Mouse (Mus musculus) heart, embryonic 10.5 days (tissue): ENCODE measurements at regions not wholly inside any gene's neighbourhood (a gene's known extent, or its start where the extent isn't known, plus 50 kb on each side); places are given as distances from the start of the nearest gene placed in this dataset.

ENCODE experiments used
- DNase-seq: peaks from one replicate; pipeline ENCODE4 v3.0.0-alpha.2; 2017; ENCODE audit warnings: low spot score
- H3K27ac ChIP-seq: fragments of 300-500 bp; sonication (generic); 2 replicates; pipeline ENCODE4 v1.5.1; 2016; ENCODE audit warnings: mild to moderate bottlenecking
- H3K27me3 ChIP-seq: fragments of 300-500 bp; sonication (generic); 2 replicates; pipeline ENCODE4 v1.6.1; 2016; ENCODE audit warnings: mild to moderate bottlenecking; ENCODE audit not compliant: poor library complexity, insufficient read depth, severe bottlenecking
- H3K36me3 ChIP-seq: fragments of 300-500 bp; sonication (generic); 2 replicates; pipeline ENCODE4 v1.6.1; 2016; ENCODE audit warnings: mild to moderate bottlenecking, moderate library complexity
- H3K4me1 ChIP-seq: fragments of 300-500 bp; sonication (generic); 2 replicates; pipeline ENCODE4 v1.6.1; 2016; ENCODE audit warnings: mild to moderate bottlenecking
- H3K4me3 ChIP-seq: fragments of 300-500 bp; sonication (generic); 2 replicates; pipeline ENCODE4 v1.5.1; 2016; ENCODE audit warnings: mild to moderate bottlenecking, moderate library complexity
- H3K9me3 ChIP-seq: fragments of 300-500 bp; sonication (generic); 2 replicates; pipeline ENCODE4 v1.6.1; 2016; ENCODE audit warnings: mild to moderate bottlenecking, moderate library complexity
- WGBS: fragments of 180-500 bp; shearing (Covaris S2); methylation state at CpG from one replicate; pipeline ENCODE4 v1.1.7; 2016; 5-methylcytosine and 5-hydroxymethylcytosine counted together

DNA sequence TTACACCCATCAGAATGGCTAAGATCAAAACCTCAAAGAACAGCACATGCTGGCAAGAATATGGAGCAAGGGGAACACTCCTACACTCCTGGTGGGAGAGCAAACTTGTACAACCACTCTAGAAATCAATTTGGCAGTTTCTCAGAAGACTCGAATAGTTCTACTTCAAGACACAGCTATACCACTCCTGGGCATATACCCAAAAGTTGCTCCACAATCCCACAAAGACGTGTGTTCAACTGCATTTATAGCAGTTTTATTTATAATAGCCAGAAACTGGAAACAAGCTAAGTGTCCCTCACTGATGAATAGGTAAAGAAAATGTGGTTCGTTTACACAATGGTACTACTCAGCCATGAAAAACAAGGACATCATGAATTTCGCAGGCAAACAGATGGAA is 384.6 kb upstream of the Atp2b1 start:
- Histone ChIP-seq H3K9me3 (no peaks in the 10 kb centered on the region), H3K4me3 (no peak overlapping the region), H3K27ac (no peak overlapping the region), H3K36me3 (no peaks in the 10 kb centered on the region), H3K27me3 (no peaks in the 10 kb centered on the region), H3K4me1 (no peaks in the 10 kb centered on the region)
- DNase-seq: no peak
- WGBS: 75% methylated on average over 4 of the region's 4 CpGs

GRCm38 (mm10) chr10:98531425-98531824 is 382.8 kb upstream of the Atp2b1 start:
- H3K27ac ChIP-seq: no peak overlapping the region
- no peak overlapping the region for H3K4me3 ChIP-seq
- 85% methylated on average over 4 of the region's 4 CpGs for WGBS
- no peaks in the 10 kb centered on the region for H3K36me3 ChIP-seq
- H3K4me1 ChIP-seq: no peaks in the 10 kb centered on the region
- DNase-seq: no peak
- H3K9me3 ChIP-seq: no peaks in the 10 kb centered on the region
- H3K27me3 ChIP-seq: no peaks in the 10 kb centered on the region

GRCm38 (mm10) chr10:98538706-98539105 is 375.5 kb upstream of the Atp2b1 start:
- Histone ChIP-seq H3K9me3 (no peaks in the 10 kb centered on the region), H3K4me1 (0 out of 2 replicates have a peak, but pooled peaks cover 6% of the 10 kb centered on the region), H3K27ac (no peak overlapping the region), H3K4me3 (no peak overlapping the region), H3K36me3 (no peaks in the 10 kb centered on the region), H3K27me3 (no peaks in the 10 kb centered on the region)
- DNase-seq: no peak
- 80% methylated on average over 1 of the region's 1 CpGs for WGBS

GRCm38 (mm10) chr10:98541062-98541461 is 373.1 kb upstream of the Atp2b1 start:
- Histone ChIP-seq H3K36me3 (no peaks in the 10 kb centered on the region), H3K4me3 (no peak overlapping the region), H3K9me3 (no peaks in the 10 kb centered on the region), H3K27ac (no peak overlapping the region), H3K27me3 (no peaks in the 10 kb centered on the region), H3K4me1 (0 out of 2 replicates have a peak, but pooled peaks cover 9% of the 10 kb centered on the region)
- no peak for DNase-seq

- DNase-seq: no peak
- Histone ChIP-seq H3K36me3 (no peaks in the 10 kb centered on the region), H3K4me3 (no peak overlapping the region), H3K4me1 (0 out of 2 replicates have a peak, but pooled peaks cover 9% of the 10 kb centered on the region), H3K27me3 (no peaks in the 10 kb centered on the region), H3K9me3 (no peaks in the 10 kb centered on the region), H3K27ac (no peak overlapping the region)
- WGBS: 84% methylated on average over 2 of the region's 2 CpGs
These were observed 372.1 kb upstream of the Atp2b1 start for GRCm38 (mm10) chr10:98542072-98542471.

GRCm38 (mm10) chr10:98543253-98543997 is 370.8 kb upstream of the Atp2b1 start:
- WGBS: 50% methylated on average over 8 of the region's 8 CpGs
- H3K27ac ChIP-seq: peak overlapping the region; percentile 42; the same call in 1 of the 2 replicates
- DNase-seq: no peak

DNA sequence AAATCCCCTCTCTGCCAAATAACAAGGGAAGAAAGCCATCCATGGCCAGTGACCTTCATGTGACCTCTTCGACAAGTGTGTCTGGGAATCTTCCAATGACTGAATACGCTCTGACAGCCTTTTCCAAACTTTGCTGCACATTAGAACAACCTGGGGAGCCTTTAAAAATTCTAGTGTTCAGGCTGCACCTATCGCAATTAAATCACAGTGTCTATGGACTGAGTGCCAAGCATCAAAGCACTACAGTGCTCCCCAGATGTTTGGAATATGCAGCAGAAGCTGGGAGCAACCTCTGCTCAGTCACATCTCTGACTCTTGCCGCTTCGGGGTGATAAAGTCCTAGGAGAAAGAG is 370.2 kb upstream of the Atp2b1 start:
- H3K27me3 ChIP-seq: no peaks in the 10 kb centered on the region

More at GRCm38 (mm10) chr10:98543253-98543997, 370.8 kb upstream of the Atp2b1 start:
- no peaks in the 10 kb centered on the region for H3K36me3 ChIP-seq
- H3K4me1 ChIP-seq: 0 out of 2 replicates have a peak, but pooled peaks cover 9% of the 10 kb centered on the region
- no peaks in the 10 kb centered on the region for H3K9me3 ChIP-seq
- no peak overlapping the region for H3K4me3 ChIP-seq
- no peaks in the 10 kb centered on the region for H3K27me3 ChIP-seq

GRCm38 (mm10) chr10:98554575-98554974 is 359.6 kb upstream of the Atp2b1 start:
- Histone ChIP-seq H3K27me3 (no peaks in the 10 kb centered on the region), H3K9me3 (no peaks in the 10 kb centered on the region), H3K27ac (no peak overlapping the region), H3K4me3 (no peak overlapping the region), H3K36me3 (no peaks in the 10 kb centered on the region), H3K4me1 (no peaks in the 10 kb centered on the region)
- no peak for DNase-seq
- 73% methylated on average over 3 of the region's 3 CpGs for WGBS

More for the DNA sequence above, 370.2 kb upstream of the Atp2b1 start:
- Histone ChIP-seq H3K36me3 (no peaks in the 10 kb centered on the region), H3K27ac (peak overlapping the region; percentile 36; the same call in 1 of the 2 replicates), H3K4me1 (0 out of 2 replicates have a peak, but pooled peaks cover 9% of the 10 kb centered on the region), H3K9me3 (no peaks in the 10 kb centered on the region), H3K4me3 (no peak overlapping the region)
- no peak for DNase-seq
- 55% methylated on average over 5 of the region's 5 CpGs for WGBS

GRCm38 (mm10) chr10:98557470-98558060 is 356.6 kb upstream of the Atp2b1 start:
- WGBS: 85% methylated on average over 9 of the region's 9 CpGs
- H3K4me1 ChIP-seq: no peaks in the 10 kb centered on the region
- H3K36me3 ChIP-seq: no peaks in the 10 kb centered on the region
- no peak overlapping the region for H3K4me3 ChIP-seq
- H3K9me3 ChIP-seq: no peaks in the 10 kb centered on the region
- DNase-seq: no peak
- no peaks in the 10 kb centered on the region for H3K27me3 ChIP-seq
- H3K27ac ChIP-seq: no peak overlapping the region

GRCm38 (mm10) chr10:98558560-98558959 is 355.6 kb upstream of the Atp2b1 start:
- Histone ChIP-seq H3K27me3 (no peaks in the 10 kb centered on the region), H3K27ac (no peak overlapping the region), H3K4me3 (no peak overlapping the region), H3K36me3 (no peaks in the 10 kb centered on the region), H3K4me1 (no peaks in the 10 kb centered on the region), H3K9me3 (no peaks in the 10 kb centered on the region)
- WGBS: 78% methylated on average over 2 of the region's 2 CpGs
- DNase-seq: no peak

DNA sequence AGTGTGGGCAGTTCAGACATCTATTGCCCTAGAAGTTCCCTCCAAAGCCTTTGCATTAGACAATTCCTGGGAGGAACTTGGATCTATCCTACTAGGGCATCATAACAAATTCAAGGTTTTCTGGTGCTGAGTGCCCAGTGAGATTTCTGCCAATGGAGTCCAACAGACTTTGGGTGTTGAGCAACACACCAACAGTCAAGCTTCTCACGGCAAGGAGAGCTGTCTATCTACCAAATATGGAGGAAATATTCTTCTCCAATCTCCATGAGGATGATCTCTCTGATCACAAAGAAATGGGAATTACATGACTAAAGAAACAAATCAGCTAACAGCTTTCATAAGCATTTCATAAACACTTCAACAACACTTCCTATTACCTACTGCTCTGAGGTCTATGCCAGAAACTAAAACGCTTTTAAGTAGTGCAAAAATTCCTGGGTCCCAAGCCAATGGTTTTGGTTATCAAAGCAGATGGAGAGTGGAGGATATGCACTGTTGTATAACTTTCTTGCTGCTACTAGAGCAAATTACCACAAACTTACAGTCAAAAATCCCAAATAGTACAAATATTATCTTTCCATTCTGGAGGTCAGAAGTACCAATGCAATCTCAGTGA is 351.8 kb upstream of the Atp2b1 start:
- Histone ChIP-seq H3K4me3 (no peak overlapping the region), H3K27me3 (no peaks in the 10 kb centered on the region), H3K9me3 (no peaks in the 10 kb centered on the region), H3K36me3 (no peaks in the 10 kb centered on the region), H3K27ac (no peak overlapping the region), H3K4me1 (no peaks in the 10 kb centered on the region)
- WGBS: 74% methylated on average over 2 of the region's 2 CpGs
- no peak for DNase-seq

DNA sequence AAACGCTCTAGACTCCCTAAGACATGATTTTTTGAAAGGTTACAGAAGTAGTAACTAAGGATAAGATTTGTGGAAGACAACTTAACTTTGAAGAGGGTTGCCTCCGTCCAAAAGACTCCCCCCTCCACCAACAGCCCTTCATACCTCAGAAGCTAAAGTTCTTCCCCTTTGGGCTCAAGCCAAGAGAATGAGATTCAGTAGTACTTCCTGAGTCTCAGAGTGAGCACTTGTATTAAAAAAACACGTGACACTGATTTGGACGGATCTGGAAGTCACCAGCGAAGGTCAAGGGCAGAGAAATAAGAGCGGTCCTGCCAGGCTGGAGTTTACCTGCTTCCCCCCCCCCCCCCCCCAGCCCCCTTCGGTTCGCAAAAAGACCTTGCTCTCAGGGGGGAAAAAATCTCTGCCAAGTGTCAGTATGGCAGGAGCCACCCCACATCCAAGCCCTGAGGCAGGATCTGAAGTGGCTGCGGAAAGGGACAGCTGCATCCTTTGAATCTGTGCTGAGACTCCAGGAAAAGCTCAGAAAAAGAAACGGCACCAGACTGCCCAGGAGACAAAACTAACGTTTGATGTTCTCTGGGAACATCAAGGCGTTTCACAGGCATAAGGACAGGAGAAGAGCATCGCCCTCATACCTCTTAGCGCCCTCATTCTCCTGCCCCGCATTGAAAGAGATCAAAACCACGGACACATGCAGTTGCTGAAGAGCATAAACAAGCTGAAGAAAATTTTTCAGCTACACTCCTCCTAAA is 341.2 kb upstream of the Atp2b1 start:
- Histone ChIP-seq H3K4me1 (0 out of 2 replicates have a peak, but pooled peaks cover 3% of the 10 kb centered on the region), H3K36me3 (no peaks in the 10 kb centered on the region), H3K27ac (0 out of 2 replicates have a peak overlapping the region, but pooled peaks have one; percentile 3), H3K27me3 (no peaks in the 10 kb centered on the region), H3K4me3 (no peak overlapping the region), H3K9me3 (no peaks in the 10 kb centered on the region)
- DNase-seq: no peak
- WGBS: 48% methylated on average over 16 of the region's 16 CpGs
